Mouse (Mus musculus) A20 (cell line): ENCODE results near the gene Olfr1453.
"Not testable (repeated sequence)": the region's sequence is repeated elsewhere in the genome, so short reads cannot be mapped to it uniquely, and the experiment has no call there.

Experiments used
- DNase-seq: peaks from one replicate; pipeline ENCODE4 v3.0.0-alpha.2; 2011; ENCODE audit warnings: low read depth, low spot score

The Olfr1453 gene

GRCm38 (mm10) chr19:13028227-13028626 is at the start of gene Olfr1453:
Gene Olfr1453, minus strand, starts transcription at chr19:13028327.
- DNase-seq: no peak

GRCm38 (mm10) chr19:13060310-13060709 is 32.2 kb upstream of the Olfr1453 start, which contains the start of gene Olfr1454:
Gene Olfr1454, plus strand, starts transcription at chr19:13060610.
- no peak for DNase-seq

GRCm38 (mm10) chr19:12994714-12995113 is 33.4 kb downstream of the Olfr1453 start, which contains the start of gene Olfr1451:
Gene Olfr1451, plus strand, starts transcription at chr19:12995014.
- no peak for DNase-seq

- DNase-seq: not testable (repeated sequence)
Observed at GRCm38 (mm10) chr19:12992316-12992715, 35.8 kb downstream of the Olfr1453 start.
